Mouse (Mus musculus) T-helper 1 cell (primary cell): ENCODE results near the gene Fmnl3.

Experiments used
- in situ Hi-C: fragments of 300-600 bp; cut with MboI, MseI; formaldehyde crosslinking; loops from one replicate; pipeline ENCODE4 v1.15.1; 2025; ENCODE audit warnings: high pct_unique_total_duplicates

The Fmnl3 gene

DNA sequence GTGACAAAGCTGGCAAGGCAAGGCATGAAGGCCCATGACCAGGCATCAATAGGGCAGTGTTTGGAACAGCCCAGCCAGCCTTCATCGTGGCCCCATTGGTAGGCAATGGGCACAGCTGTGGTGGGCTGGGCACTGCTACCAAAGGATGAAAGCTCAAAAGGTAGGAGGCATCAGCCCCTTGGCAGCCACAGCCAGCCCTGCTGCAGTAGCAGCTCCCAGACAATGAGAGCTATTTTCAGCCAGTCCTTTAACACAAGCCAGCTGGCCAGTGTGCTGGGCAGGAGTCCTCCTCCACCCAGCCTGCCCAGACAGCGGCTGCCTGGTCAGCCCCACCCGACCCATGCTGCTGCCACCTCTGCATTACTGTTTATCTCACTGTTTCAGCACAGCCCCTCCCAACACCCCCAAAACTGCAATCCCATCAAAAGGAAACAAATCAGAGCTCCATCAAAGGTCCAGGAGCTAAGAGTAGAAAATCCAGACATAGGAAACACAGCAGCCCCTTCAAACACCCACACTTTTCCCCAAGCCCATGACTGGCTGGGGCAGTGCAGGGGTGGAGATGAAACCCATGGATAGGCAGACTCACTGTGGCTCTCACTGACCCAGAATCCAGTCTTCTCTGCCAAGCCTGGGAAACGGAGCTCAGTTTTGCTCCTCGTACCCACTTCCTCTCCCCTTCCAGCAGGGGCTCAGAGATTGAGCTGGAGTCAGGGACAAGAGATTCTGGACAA, 26.7 kb downstream of the Fmnl3 start:
- in situ Hi-C loops = loop anchor here (10.0 kb wide), 1 partner anchor 1071 kb away; no protein-coding TSS in a partner anchor

DNA sequence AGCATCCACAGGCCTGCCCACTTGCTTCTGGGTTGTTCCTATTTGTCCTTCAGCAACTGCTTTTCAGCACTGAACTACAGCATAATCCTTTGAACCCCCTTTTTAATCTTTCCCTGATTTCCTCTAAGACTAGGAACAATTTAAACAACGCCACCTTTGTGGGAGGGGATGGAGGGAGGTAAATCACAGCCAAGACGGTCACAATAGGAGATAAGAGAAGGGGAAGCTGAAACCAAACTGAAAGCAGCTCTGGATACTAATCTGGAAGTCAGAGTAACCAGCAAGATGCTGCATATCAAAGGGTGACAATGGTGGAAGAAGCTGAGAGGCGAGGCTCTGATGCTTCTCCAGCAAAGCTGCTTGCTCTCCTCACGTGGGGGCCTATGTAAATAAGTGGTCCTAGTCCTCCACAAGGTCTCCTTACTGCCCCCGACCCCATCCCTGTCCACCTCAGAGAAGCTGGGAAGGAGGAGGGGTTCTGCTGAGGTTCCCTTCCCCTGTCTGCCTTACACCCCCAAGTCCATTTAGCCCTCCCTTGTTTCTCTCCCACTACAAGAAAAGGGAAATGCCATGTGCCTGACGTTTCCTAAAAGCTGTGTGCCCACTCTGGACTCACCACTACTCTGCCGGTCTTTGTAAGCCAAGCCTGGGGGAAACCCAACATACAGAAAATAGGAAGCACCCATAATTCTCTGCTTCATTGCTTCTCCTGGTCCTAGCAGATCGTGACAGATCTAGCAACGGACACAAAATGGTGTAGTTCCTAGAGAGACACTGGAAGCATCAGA, 27.9 kb downstream of the Fmnl3 start:
- in situ Hi-C loops = loop anchor here (10.0 kb wide), 1 partner anchor 1072 kb away; no protein-coding TSS in a partner anchor

DNA sequence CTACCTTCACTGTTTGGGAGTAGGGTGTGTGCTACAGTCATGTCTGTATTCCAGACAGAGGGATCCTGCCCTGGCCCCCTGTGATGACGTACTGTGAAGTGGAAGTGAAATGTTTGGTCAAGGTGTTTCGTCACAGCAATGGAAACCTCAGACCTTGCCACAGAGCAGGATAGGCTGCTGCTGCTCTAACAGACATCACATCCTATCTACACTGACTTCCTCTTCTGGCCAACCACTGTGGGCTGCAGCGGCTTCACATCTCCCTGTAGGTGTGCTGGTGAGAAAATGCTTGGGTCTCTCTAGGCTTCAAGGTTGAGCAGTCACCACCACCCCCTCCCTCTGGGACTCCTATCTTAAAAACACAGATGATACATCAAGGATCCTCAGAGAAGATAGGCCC, 29.2 kb downstream of the Fmnl3 start:
- in situ Hi-C loops = loop anchor here (10.0 kb wide), 1 partner anchor 1074 kb away; no protein-coding TSS in a partner anchor

DNA sequence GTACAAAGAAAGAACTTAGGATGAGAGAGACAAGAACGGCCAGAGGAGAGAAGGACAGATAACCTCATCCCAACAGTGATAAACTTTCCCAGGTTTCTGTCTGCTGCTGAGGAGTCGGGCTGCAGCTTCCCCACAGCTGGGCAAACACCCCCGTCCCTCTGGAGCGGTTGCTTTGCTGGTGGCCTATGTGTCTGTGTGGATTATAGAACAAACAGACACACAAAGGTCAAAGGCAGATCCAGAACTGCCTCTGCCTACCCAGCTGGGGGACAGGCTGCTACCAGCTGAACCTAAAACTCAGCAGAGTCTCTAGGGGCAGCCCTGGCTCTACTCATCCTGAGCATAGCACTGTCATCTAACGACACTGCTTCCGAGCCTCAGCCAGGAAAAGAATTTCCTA, 30.6 kb downstream of the Fmnl3 start:
- in situ Hi-C loops = loop anchor here (10.0 kb wide), 1 partner anchor 1075 kb away; no protein-coding TSS in a partner anchor

DNA sequence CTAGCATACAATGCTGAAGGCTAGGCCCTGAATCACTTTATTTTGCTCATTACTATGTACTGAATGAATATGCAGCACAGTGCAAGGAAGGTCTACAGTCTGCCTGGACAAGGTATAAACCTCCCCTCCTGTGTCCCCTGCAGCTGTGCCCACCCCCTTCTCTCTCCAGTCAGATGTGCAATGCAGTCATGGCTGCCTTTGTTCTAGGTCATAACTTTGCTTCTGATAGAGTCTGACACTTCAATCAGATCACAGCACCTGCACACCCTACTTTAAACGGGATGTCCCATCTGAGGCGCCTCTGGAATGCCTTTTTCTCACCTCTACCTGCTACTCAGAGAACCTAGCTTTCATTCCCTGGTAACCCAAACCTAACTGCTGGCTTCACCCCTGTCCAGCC, 31.4 kb downstream of the Fmnl3 start:
- in situ Hi-C loops = no loop called here

DNA sequence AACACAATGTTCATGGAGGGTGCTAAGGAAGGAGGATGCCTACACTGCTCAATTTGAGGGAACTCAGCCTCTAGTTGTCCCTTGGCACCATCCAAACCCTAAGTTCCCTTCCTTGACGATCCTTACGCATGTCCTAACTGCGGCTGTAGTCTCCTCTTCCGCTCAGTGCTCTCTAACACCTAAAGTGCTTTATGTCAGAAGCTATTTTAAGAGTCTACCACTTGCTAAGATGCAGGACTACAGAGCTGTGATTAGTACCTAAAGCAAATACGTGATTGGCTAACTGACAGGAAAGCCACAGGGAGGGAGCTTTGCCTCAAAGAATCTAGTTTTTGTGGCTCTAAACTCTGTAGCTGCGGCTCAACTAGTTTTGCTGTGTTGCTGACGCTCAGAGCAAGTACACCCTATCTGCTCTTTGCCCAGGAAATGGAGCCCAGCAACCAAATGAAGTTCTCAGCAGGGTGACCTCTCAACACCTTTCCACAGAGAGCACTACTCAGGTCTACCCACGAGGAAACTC, 34.4 kb downstream of the Fmnl3 start:
- in situ Hi-C loops = no loop called here

DNA sequence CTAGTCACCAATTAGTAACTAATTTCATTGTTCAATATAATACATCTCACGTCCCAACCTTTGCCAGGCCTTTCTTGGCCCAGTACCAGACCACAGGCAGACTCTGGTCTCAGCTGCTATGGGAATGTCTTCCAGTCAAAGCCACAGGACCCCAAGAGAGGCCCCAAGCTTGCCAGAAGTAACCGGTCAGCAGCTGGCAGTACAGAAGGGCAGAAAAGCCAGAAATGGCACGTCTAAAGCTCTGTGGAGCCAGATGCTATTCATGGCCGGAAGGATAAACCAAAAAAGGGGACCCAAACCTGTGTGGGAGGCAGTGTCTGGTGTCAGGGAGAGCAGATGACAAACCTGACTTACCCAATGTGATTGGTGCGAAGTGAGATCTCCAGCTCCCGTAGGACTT, 35.8 kb downstream of the Fmnl3 start:
- in situ Hi-C loops = no loop called here

DNA sequence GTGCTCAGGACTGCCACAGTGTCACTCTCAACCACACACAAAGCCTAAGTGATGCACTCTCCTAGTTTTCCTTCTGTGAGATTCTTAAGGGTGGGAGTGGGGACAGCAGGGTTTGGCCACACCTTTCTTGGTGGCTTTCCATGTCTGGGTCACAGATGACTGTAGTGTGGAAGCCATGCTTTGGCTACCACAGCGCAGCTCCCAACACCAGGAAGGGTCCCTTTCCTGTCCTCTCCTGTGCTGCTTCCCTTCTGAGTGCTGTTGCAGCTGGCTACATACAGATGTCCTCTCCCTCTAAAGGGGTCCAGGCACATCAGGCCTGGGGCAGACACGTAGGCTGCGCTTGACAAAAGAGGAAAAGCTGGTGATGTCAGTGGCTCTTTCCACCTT, 36.6 kb downstream of the Fmnl3 start:
- in situ Hi-C loops = no loop called here

DNA sequence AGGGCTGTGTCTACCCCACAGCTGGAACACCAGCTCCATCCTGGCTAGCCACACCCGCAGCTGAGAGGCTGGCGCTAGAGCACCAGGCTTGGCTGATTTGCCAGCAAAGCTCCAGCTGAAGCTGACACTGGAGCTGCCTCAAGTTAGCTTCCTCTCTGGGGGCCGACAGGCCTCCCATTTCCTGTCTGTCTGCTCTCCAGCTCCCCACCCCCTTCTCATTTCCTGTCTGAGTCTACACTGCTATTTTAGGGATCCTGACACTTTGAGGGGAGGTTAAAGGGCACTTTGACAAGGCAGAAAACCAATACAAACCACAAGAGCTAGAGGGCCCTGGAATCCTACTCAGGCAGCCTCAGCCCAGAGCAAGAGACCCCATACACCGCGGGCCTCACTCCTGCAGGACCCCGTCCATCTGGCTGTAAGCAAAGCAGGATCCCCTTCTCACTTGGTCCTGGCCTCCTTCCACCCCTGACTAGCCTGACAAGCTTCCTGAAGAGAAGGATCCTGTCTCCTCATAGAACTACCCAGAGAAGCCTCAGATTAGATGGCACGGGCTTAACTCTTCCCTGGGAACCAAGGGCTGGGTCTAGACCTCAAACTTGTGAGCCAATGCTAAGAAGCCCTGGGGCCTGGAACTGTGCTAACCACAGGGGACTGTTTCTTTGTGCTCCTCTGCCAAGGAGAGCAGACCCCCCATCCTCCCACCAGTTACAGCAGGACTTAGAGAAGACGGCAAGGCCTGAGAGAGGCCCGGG, 37.2 kb downstream of the Fmnl3 start:
- in situ Hi-C loops = no loop called here

DNA sequence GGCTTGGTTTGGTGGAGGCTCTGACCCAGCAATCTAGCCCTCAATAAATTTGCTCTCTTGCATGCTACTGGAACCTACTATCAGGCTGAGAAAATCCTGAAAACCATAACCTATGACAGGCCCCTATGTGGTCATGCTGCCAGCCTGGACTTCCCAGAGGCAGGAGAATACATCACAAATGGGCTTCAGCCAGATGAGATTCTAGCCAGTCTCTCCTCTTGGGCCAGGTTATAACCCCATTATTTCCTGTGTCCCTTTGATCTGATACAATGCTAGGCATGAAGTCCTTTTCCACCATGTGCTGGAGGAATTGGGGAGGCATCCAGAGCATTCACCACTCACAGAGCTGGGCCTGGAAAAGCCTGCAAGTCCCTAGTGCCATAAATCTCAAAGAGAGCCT, 38.2 kb downstream of the Fmnl3 start:
- in situ Hi-C loops = no loop called here

DNA sequence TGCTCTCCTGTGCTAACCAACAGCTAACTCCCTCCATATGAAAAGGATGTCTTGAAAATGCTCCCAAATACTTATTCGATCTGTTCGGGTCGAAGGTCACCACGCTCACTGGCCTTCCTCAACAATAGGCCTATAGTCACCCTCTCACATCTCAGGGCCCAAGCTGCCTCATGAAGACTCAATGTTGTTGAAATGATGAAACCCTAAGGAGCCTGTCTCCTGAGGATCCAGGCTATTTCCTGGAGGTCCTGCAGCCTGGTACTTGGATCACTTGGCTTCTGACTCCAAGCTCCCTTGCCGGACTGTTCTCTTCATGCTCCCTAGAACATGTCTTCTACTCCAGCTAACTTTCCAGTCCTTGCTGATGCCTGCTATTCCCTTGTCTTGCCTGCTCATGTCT, 38.9 kb downstream of the Fmnl3 start:
- in situ Hi-C loops = no loop called here

DNA sequence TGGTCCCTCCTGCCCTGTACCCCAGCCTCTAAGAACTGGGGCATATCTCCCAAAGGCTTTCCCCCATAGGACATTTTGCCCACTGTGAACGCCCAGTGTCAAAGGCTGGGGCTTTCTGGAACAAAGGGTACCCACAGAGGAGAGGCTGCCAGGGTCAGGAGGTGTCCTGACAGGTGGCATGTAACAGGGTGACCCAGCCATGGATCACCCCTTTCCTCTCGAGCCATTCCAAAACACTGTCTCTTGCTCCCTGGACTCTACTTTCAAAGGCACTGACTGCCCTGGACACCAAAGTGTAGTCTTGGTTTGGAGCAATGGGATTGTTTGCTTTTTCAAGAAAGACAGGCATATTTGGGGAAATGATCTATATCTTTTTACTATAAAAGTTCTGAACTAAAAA, 40.0 kb downstream of the Fmnl3 start:
- in situ Hi-C loops = no loop called here

DNA sequence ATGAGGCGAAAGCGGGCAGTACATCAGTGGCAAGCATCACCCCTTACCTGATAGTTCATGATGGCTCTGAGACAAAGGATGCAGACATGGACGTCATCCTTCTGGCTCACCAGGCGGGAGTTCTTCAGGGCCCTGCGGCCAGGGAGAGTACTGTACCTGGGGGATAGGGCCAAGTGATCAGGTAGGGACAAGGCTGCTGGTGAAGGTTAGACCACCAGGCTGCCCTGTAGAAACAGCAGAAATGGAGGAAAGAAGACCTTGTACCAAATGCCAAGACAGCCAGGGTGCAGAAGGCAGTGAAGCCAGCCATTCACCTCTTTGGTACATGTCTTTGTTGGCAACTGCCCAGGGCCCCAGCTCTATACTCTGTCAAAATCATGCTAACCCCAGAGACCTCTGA, 42.3 kb downstream of the Fmnl3 start:
- in situ Hi-C loops = loop anchor here (5.0 kb wide), 1 partner anchor 49 kb away; no protein-coding TSS in a partner anchor

DNA sequence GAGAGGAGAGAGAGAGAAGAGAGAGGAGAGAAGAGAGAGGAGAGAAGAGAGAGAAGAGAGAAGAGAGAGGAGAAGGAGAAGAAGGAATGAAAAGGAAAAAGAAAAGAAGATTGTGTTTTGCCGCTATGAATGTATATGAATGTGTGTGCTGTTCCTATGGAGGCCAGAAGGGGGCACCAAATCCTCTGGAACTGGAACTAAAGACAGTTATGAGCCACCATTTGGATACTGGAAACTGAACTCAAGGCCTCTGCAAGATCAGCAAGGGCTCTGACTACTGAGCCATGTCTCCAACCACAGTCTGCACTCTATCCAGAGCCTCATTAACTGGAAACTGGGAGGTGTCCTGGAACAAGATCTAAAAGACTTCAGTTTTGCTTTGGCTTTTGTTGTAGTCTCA, 43.3 kb downstream of the Fmnl3 start:
- in situ Hi-C loops = loop anchor here (5.0 kb wide), 1 partner anchor 50 kb away; no protein-coding TSS in a partner anchor

DNA sequence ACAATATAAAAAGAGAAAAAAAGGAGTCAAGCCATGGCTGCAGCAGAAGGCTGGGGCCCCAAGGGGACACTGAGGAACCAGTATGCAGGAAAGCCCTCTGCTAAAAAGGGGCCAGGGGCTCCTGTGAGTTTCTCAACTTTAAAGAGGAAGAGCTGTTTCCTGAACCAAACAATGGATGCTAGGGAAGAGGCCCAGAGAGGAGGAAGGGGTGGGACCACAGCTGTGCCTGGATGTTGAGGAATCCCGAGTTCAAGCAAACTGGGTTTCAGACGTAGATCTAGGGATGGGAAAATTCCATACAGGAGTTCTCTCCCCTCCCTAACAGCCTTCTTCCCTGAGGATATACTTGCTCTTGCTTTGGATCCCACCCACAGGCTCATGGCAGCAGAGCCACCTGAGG, 43.9 kb downstream of the Fmnl3 start:
- in situ Hi-C loops = loop anchor here (5.0 kb wide), 1 partner anchor 51 kb away; no protein-coding TSS in a partner anchor

DNA sequence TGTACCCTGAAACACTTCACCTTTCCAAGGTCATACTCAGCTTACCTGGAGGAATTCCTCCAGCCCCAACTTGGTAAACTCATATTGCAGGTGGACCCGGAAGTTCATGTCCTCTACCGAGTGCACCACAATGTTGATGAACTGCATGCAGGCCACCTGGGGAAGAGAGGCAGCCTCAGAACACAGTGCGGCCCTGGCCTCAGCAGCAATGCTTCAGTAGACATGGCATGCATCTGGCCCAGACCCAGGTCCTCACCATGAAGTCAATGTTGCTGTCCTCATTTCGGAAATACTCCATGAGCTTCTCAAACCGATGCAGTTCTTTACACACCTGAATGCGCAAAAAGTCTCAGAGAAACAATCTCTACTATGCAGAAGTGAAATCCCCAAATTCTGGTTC, 44.7 kb downstream of the Fmnl3 start:
- in situ Hi-C loops = loop anchor here (5.0 kb wide), 1 partner anchor 52 kb away; no protein-coding TSS in a partner anchor

DNA sequence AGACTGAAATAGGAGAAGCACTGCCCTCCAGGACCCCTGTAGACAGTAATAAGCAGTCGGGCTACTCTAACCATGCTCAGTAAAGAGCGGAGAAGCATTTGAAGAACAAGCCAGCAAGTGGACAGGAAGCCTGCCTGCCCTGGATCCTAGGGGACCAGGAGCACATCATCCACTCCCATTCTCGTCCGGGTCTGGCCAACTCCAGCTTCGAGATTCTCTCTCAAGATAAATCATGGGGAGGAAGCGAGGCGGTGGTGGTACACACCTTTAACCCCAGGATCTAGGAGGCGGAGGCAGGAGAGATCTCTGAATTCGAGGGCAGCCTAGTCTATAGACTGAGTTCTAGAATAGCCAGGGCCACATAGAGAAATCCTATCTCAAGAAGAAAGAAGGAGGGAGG, 46.1 kb downstream of the Fmnl3 start:
- in situ Hi-C loops = no loop called here

DNA sequence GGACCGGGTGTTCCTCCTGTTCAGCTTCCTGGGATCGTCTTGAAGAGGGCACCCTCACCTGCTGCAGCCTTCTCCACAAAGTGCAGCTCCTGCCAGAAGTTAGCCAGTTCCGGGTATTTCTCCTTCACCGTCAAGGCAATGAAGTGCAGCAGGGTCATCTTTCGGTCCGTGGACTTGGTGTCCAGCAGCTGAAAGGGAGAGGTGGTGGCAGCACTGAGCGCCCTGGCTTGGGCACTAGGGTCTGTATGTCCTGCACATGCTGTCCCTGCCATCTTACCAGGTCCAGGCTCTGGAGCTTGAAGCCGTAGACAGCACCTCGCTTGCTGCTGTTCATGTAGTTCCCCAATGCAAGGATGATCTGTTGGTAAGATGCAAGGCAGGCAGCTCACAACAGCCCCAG, 49.3 kb downstream of the Fmnl3 start:
- in situ Hi-C loops = no loop called here

DNA sequence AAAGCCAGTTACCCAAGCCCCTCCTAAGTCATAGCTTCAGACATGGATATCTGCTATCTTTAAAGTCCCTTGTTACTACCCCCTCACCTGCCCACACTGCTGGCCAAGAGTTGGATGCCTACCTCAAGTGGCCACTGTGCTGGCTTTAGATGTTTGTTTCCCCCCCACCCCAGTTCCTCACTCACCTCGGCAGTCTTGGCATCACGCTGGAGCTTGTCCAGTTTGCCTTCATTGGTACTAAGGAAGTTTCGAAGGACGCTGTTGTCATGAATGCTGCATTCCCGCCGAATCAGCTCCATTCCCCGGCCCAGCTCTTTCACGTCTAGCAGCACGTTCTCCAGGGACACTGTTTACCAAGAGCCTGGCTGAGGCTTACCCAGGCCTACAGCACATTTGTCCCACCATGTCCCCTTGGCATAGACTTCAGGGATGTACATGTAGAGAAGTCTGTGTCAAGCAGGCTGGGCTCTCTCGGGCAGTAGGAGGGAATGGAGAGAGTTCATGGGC, 50.1 kb downstream of the Fmnl3 start:
- in situ Hi-C loops = no loop called here

DNA sequence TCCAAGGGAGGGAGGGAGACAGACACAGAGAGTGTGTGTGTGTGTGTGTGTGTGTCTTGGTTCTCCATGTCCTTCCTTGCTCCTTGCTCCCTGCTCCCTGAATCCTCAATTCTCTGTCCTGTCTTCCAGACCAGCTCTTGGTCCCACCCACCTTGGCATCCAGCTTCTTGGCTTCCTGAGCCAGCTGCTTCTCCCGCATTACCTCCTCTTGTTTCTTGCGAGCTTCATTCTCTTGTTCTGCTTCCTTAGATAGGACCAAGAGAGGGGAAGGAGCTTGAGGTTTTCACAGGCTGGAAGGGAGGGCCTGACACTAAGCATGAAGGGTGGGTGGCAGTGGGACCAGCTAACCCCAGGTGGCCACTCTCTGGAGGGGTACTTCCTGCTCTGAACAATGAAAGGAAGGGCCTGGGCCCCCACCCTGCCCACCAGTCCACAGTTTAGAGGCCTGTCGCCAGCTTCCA, 50.8 kb downstream of the Fmnl3 start:
- in situ Hi-C loops = no loop called here

DNA sequence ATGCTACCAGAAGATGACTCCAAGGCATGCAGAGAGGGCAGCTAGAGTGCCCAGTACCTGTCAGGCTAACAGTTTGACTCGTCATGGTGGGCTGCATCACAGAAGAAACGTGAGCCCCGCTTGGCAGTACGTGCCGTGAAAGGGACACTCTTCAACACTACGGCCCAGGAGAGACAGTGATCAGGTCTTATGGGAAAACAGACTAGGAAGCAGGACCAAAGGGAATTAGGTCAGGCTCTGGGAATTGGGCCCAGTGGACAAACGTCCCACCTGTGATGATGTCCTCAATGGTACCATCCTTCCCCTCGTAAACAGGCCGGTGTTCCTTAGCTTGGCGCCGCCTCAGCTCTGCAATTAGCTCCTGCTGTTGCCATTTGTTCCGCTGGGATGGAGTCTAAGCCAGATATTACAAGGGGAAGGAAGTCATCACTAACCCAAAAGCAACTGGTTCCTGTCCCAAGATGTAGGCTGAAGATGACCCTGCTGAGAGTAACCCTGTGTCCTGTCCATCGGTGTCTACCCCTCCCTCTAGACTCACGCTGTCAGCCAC, 51.3 kb downstream of the Fmnl3 start:
- in situ Hi-C loops = no loop called here
